Mouse (Mus musculus) neutrophil, adult 5-6 weeks (primary cell): ENCODE measurements at regions not wholly inside any gene's neighbourhood (a gene's known extent, or its start where the extent isn't known, plus 50 kb on each side); places are given as distances from the start of the nearest gene placed in this dataset.

Experiments
- ATAC-seq: fragments of 151-379, 151-347 bp; 2 replicates; pipeline ENCODE4 v1.8.0; 2017; ENCODE audit warnings: mild to moderate bottlenecking, moderate TSS enrichment; ENCODE audit not compliant: insufficient number of reproducible peaks, poor library complexity, low FRiP score, severe bottlenecking; ENCODE audit errors: extremely low read depth

DNA sequence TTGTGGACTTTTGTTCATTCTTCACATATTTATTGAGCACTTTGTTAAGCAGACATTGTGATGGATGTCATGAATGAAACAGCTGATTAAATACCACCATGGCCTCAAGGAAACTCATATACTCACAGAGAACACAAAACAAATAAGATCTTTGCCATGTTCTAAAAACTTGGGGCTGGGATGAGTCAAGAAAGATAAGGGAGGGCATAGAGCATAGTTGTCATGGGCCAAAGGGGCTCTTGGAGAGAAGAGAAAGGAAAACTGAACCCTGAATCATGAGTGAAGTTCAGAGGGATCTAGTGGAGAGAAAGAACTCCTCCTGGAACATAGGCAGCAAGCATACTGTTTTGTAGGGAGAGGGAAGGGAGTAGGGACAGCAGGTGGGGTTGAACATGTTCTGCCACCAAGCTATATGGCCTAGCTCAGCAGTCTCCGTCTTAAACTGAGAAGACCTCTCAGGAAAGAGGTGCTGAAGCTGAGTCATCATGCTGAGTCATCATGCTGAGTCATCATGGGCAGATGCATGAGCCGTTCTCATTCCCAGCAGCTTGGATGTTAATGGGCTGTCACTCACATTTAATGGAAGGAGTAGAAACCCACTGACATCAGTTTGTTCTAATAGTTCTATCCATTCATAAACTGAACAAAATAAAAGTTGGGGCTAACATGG is 69.6 kb downstream of the Cetn3 start:
- no peak for ATAC-seq

DNA sequence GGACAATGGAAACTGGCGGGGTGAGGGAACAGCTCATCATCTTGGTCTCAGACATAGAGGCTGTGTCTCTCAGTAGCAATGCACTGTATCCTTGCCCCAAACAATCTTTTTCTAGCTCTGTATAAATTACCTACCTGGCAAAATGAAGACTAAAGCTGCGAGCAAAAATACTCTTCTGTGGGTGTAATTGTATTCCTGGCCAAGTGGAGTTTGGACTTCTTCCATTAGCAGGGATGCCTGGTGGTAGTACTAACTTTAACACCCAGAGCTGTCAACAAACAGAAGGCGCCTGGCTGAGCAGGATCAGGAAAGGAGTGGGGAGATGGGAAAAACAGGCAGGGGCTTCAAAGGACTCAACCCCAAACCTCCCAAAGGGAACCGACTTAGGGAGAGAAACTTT is 73.2 kb downstream of the Cetn3 start:
- no peak for ATAC-seq

DNA sequence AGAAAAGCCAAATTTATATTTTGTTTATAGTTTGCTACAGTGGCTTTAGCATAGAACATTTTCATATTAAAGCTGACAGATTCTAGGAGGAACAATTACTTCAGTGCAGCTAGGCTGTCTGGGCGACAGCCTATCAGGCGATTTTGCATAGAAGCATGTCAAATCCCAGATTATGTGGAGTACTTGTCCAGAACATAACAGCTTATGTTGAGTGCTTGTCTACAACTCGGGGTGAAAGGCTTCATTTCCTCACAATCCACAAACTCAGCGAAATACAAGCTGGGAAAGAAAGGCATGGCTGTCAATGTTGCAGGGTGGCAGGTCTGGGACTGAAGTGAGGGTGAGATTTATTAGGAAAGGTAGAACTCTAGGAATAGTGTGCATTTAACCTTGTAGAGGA is 77.8 kb downstream of the Cetn3 start:
- ATAC-seq: no peak

DNA sequence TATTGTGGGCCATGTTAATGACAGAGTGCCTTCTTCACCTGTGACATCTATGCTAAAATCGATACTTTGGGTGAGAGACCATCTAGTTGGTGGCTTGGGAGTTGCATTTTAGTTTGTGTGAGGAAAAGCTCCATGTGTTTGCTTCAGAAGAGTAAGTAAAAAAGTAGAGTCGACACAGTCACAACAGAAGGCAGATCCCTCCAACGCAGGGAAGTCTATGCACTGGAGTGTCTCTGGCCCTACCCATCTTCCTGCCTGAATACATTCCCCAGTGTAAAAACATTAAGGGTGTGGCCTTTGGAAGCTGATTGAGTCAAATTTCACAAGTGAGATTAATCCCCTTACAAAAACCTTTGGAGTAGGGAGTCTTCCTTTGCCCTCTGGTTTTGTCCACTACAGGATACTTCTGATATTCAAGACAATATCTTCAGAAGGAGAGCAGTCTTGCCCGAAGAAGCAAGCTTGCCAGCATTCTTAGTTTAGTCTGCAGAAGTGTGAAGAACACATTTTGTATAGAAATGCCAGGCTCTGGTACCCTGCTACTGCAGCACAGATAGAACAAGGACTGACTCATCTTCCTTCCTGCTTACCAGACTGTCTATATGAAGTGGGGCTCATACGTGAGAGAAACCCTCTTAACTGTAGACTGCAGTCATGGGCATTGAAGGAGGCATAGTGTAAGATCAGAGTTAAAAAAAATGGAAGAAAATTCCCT is 79.2 kb downstream of the Cetn3 start:
- ATAC-seq: no peak

DNA sequence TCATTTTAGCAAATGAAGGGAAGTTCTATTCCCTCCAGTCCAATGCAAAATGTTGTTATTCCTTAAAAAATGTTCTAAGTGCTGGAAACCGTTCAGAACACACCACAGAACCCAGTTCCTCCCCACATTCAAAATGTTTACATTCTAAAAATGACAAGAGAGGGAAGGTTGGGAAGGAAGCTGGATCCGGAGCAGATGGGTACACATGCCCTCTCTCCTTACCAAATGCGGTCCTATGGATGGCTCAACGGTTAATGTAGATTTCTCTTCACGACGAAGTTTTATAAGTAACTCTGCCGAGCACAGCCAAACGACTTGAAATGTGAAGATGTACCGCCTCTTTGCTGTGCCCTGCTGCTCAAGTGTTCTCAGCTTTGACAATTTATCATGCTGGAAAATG is 88.3 kb downstream of the Cetn3 start:
- ATAC-seq: no peak

DNA sequence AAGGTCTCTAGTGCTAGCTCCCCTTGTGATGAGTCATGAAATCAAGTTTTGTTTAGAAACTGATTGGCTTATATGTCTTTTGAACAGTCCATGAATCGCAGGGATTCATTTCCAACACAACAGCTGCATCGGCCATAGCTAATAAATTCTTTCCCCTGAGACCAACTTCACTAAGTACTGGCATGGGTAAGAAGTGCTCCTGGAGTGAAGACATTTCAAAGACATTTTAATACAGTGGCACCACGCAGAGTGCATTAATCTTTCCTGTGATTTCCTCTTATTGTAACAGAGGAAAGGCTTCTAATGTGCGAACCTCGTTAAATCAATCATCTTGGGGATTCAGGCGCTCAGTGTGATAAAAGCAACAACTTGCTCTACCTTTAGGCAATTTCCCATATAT is 103.0 kb downstream of the Cetn3 start:
- ATAC-seq: no peak

DNA sequence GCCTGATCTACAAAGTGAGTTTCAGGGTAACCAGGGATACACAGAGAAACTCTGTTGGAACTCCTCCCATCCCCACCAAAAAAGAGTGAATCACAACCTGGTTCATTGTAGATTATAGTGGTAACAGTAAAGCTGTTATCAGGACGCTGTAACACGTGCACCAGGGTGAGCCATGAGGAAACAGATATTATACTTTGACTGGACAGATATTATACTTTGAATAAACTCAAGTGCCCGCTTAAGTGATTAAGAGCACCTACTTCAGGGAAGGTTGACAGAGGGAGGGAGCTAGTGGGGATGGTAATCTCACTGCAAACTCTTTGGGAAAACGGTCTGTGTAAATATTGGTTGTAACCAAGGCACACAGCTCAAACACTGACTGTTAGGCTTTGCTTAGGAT is 147.4 kb downstream of the Cetn3 start:
- ATAC-seq: no peak

DNA sequence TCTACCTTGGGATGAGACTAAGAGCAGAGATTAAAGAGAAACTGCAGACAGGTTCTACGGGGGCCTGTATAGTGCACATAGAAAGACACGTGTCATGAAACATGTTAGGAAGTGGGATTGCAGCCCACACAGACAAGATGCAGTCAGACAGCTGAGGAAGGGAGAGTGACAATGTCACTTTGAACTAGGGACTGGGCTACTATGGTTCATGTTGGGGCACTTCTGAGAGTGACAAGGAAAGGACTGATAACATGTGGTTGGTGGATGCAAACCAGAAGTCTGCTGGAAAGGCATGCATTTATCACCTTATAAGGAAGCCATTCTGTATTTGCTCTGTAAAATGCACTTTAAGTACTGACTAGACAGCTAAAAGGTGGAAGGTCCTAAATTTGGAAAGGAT is 148.3 kb downstream of the Cetn3 start:
- no peak for ATAC-seq

DNA sequence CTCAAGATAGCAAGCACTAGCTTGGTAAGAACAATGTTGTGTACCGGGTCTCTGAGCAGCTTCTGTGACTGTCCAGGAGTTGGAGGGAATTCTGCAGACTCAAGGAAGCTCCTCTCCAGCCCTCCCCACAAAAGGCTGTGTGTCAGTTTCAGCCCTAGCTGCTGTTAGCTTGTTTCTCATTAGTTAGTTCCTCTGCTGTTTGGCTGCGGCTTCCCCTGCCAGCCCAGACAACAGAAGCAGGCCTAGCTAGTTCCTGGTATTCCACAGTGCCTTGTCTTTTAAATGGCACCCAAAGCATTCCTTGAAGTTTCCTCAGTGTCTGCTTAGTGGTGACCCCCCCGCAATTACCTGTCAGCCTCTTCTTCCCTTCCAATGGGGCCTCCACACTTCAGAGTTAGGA is 154.2 kb downstream of the Cetn3 start:
- ATAC-seq: no peak

DNA sequence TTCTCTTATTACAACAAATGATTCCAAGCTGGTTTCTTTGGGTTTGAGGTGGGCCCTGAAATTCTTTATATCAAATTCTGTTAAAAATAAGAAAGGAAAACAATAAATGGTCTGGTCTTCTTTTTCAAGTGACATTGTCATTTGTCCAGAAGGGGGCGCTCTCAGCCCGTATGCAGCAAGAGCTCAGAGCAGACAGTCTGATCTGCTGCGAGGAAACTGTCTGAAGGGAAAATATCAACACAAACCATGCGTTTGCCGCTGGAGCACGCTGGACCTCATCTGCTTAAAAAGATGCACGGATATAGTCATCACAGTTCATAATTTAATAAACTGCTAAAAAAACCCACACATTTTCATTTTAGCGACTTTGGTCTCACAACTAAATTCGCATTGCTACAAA is 161.2 kb downstream of the Cetn3 start:
- peak; percentile 66; the same call in 1 of the 2 replicates for ATAC-seq

DNA sequence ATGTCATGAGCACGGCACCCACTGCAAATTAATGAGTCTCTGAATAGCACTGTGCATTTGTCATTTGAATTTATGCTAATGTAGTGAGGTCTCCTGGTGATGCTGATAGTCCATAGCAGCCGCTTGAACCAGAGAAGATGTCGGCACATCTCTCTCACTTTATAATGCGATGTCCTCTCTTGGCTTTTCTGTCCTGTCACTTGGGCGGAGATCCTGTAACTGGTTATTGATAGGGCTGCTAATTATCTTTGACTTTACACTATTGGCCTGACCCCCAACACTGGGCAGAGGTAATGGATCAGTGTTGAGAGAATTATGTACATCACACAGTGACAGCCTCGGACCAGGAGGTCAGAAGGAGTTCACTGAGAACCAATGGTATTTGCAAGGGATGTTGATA is 161.6 kb downstream of the Cetn3 start:
- no peak for ATAC-seq

DNA sequence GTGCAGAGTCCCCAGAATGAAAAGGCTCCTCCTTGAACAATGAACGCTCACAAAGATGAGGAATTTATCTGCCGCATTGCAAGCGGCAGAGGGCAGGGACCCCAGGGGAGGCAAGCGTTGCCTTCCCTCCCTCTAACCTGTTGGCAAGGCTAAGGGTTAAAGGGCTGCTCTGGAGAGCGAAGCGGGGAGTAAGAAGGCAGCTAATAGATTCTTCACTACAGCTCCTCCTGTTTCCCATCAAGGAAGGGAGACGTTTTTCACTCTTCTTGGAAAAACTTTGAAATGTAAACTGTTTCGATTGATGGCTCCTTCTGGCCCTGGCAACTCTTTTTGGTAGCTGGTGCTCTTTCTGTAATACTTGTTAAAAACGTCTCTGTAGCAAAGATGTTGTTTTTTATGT is 162.9 kb downstream of the Cetn3 start:
- no peak for ATAC-seq

DNA sequence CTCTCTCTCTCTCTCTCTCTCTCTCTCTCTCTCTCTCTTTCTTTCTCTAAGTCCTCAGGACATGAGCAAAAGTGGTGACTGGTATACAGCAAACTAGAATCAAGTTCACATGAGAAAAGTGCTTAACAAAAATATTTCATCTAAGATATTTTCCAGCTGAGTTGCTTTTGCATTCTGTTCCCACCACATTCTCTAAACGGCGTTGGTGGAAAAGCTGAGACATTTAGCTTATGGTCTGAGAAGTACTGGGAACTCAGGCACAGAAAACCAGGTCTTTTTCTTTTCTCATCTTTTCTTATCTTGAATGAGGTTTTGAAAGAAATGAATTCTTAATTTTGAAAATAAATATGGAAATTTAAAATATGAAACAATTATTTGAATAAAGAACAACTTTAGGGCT is 182.6 kb downstream of the Cetn3 start:
- ATAC-seq: no peak

DNA sequence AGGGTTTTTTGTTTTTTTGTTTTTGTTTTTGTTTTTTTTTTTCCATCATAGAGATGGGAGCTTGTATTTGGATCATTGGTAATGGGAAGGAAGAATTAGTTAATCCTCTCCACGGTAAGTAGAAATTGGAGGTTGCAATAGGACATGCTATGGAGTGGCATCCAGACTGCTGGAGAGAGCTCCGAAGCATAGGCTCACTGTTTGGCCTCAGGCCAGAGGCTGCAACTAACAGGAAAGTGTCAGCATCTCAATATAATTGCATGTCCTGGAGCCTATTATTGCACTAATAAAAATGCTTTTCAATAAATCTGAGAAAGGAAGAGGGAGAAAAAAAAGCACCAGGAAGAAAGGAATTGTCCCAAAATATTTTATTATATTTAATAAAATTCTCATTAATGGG is 193.0 kb downstream of the Cetn3 start:
- ATAC-seq: no peak

DNA sequence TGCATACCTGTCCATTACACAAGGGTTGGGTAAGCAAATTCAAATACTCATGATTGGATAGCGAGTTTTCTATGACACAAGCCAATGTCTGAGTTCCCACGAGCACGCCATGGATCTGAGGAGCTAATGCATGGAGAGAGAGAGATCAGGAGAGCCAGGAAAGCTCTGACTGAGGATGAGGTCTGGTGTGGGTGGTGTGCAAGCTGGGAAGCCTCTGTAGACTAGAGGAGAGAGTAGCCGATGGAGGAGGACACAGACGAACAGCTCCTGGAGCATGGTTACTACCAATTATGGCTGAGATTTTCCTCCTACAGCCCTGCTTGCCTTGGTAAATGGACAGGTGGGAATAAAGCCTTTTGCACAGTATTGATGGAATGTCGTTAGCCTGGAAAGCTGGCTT is 195.1 kb downstream of the Cetn3 start:
- ATAC-seq: no peak

DNA sequence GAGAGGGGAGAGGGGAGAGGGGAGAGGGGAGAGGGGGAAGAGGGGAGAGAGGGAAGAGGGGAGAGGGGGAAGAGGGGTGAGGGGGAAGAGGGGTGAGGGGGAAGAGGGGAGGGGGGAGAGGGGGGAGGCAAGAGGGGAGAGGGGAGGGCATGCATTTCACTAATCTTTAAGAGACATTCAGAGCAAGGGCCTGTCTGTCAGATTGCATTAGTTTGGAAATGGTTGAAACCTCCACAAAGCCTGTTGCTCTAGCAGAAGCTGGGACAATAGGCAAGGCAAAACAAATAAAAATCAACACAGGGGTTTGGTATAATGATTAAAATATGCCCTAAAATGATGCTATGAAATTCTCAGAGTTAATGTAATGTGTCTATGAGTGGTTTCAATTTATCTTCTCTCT is 196.4 kb downstream of the Cetn3 start:
- ATAC-seq: no peak

DNA sequence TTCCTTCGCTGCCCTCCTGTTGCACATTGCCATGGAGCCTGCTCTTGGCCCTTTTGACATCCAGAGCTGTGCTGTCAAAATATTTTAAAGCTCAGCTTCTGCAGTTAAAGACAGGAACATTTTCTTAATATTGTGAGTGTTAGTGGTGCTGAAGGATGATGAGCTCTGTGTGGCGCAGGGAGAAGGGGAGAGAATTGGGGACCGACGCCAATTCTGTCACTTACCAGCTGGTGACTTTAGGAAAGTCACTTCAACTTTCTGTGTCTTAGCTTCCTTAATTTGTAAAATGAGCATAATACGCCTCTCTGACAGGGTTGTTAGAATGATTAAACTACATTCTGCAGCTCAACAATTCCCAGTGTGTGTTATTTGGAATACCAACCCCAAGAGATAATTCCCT is 197.2 kb downstream of the Cetn3 start:
- no peak for ATAC-seq

DNA sequence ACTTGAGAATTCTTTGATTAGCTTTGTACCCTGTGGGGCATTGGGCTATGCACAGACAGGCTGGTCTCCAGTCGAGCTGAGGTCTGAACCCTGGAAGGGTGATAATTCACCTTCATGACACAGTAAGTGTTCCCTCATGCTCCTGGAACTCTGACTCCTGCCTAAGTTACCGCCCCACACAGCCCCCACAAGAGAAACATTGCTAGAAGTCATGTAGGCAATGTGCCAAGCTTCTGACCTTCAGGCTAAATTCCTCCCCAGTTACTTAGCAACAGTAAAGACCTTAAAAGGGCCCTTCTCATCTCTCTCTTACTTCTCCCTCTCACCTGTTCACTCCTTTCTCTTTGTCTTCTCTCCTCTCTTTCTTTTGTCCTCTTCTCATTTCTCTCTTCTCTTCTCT is 199.6 kb downstream of the Cetn3 start:
- no peak for ATAC-seq

DNA sequence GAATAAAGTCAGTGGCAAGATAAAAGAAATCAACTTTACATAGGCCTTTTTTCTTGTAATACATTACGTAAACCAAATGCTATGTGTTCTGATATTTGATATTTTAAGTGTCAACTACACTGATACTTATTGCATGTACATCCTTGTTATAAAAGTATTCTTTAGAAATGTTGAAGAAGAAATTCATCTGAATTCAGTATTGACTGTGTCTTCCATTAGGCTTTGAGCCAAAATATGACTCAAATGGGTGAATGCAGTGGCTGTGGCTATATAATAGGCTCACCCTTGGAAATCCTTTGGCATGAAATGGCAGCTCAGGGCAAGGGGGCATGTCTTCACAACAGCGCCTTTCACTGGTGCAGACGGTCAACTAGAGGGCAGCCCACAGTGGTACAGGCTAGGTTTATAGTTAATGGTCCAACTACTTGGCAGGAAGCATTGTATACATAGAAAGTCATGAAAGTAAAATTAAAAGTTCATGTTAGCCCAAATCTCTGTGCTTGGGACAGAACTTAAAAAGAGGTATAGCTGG is 217.9 kb downstream of the Cetn3 start:
- ATAC-seq: no peak

DNA sequence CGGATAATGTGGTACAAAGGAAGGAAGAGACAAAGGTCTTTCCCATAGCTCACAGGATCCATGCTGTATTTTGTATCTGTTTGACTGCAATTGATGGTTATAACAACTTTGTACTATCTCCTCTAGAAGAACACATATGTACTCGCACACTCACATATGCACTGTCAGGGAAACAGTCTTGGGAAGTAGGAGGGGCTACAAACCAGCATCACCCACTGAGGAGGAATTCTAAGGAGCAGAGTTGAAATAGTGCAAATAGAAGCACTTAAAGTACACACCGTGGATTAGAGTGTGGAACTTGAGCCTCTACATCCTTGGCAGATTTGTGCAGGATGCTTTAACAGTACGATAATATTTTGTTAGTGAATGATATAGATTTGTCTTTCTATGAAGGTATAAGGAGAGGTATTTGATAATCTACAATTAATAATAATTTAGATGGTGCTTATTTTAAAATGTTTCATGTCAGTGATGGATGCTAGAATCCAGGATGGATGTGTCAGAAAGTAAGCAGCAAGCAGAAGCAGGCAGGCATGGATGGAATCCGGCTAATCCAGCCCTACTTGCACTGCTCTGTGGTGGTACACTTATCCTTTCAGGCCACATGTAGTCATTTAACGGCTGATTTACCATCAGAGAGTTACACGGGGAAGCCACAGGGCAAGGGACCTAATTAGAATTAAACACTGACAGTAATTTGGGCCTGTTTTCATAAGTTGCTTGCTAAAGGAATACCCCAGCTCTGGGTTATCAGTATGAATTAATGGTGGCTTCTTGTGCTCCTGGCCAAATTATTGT is 223.3 kb downstream of the Cetn3 start:
- ATAC-seq: no peak
